Mouse (Mus musculus) heart, adult 10 weeks (tissue): ENCODE measurements around the gene 3110082I17Rik. TPM values are rescaled to one million over a fixed set of nuclear protein-coding genes. Genes with fewer than 3 reads are reported as not detected.

Source experiments
- polyA plus RNA-seq: library from polyadenylated mRNA; stranded (reverse); fragments of 350-450 nt; fragmentation: Illumina TruSeq; extraction: RNeasy Lipid Tissue Mini Kit (QIAGEN cat#74804); gene quantifications from one replicate; pipeline ENCODE4 v1.2.3, GENCODE M21; 2014; ENCODE audit warnings: low read depth, low replicate concordance

The 3110082I17Rik gene
- 4.2 TPM for polyA plus RNA-seq

GRCm38 (mm10) chr5:139460384-139461067 is at the start of gene 3110082I17Rik:
Gene 3110082I17Rik (minus strand): TSS chr5:139460527.

GRCm38 (mm10) chr5:139484185-139484814 is 24.0 kb upstream of the 3110082I17Rik start, which contains the start of gene Zfand2a:
Gene Zfand2a (minus strand): TSS chr5:139484549.

GRCm38 (mm10) chr5:139423026-139423865 is 37.1 kb downstream of the 3110082I17Rik start, which contains the start of gene Gper1:
Gene Gper1 (plus strand): TSS chr5:139423151.

GRCm38 (mm10) chr5:139404801-139405401 is 55.4 kb downstream of the 3110082I17Rik start, which contains the start of gene C130050O18Rik:
Gene C130050O18Rik (plus strand): TSS chr5:139405280.

GRCm38 (mm10) chr5:139377468-139378270 is 82.7 kb downstream of the 3110082I17Rik start, which contains the start of gene Gpr146:
Gene Gpr146 (plus strand): TSS chr5:139377697.

GRCm38 (mm10) chr5:139352317-139352716 is 108.0 kb downstream of the 3110082I17Rik start, which contains the start of gene Cyp2w1:
Gene Cyp2w1 (plus strand): TSS chr5:139352617.

GRCm38 (mm10) chr5:139351134-139351533 is 109.2 kb downstream of the 3110082I17Rik start, which contains the start of gene Cox19:
Gene Cox19 (minus strand): TSS chr5:139351418.

GRCm38 (mm10) chr5:139325395-139325966 is 134.8 kb downstream of the 3110082I17Rik start, which contains the start of gene Adap1:
Gene Adap1 (minus strand): TSS chr5:139325622.

Other genes starting within 250 kb of the 3110082I17Rik start
- 49.9 TPM for gene Get4, start 208.2 kb downstream of the 3110082I17Rik start, polyA plus RNA-seq
- gene Adap1, start 134.9 kb downstream of the 3110082I17Rik start, polyA plus RNA-seq, result 2.5 TPM
- 56.3 TPM for gene Cox19, start 109.1 kb downstream of the 3110082I17Rik start, polyA plus RNA-seq
- gene Cyp2w1, start 107.9 kb downstream of the 3110082I17Rik start, polyA plus RNA-seq, result not detected
- gene Gpr146, start 82.8 kb downstream of the 3110082I17Rik start, polyA plus RNA-seq, result 52.5 TPM
- gene C130050O18Rik, start 55.2 kb downstream of the 3110082I17Rik start, polyA plus RNA-seq, result 0.81 TPM
- 1.1 TPM for gene Gper1, start 37.4 kb downstream of the 3110082I17Rik start, polyA plus RNA-seq
- 13.4 TPM for gene Zfand2a, start 24.0 kb upstream of the 3110082I17Rik start, polyA plus RNA-seq
- not detected for gene Uncx, start 83.0 kb upstream of the 3110082I17Rik start, polyA plus RNA-seq